Mouse (Mus musculus): ENCODE measurements at regions not wholly inside any gene's neighbourhood (a gene's known extent, or its start where the extent isn't known, plus 50 kb on each side); places are given as distances from the start of the nearest gene placed in this dataset.

- peak; percentile 62 to 84 for DNase-seq
Measured at GRCm38 (mm10) chr10:12083961-12084360, 740.8 kb downstream of the Epm2a start.

- peak; percentile 15 to 47 for DNase-seq
Measured at GRCm38 (mm10) chr10:12092521-12092920, 749.3 kb downstream of the Epm2a start.

- DNase-seq: no peak
Measured at GRCm38 (mm10) chr10:12096678-12097077, 753.5 kb downstream of the Epm2a start.

GRCm38 (mm10) chr10:12107001-12107418, 762.2 kb downstream of the Utrn start:
- DNase-seq: peak in 1 of 2 experiments; percentile 23

GRCm38 (mm10) chr10:12111720-12112119, 757.4 kb downstream of the Utrn start:
- DNase-seq: peak; percentile 57 to 68

GRCm38 (mm10) chr10:12115767-12116166, 753.4 kb downstream of the Utrn start:
- DNase-seq: no peak

- no peak for DNase-seq
Measured at GRCm38 (mm10) chr10:12116662-12117303, 752.4 kb downstream of the Utrn start.

- DNase-seq: no peak
Measured at GRCm38 (mm10) chr10:12124272-12124671, 744.9 kb downstream of the Utrn start.

- DNase-seq: peak; percentile 29 to 61
Measured at GRCm38 (mm10) chr10:12129486-12129885, 739.7 kb downstream of the Utrn start.

GRCm38 (mm10) chr10:12144691-12145090, 724.5 kb downstream of the Utrn start:
- DNase-seq: no peak

- no peak for DNase-seq
Measured at GRCm38 (mm10) chr10:12146942-12147537, 722.1 kb downstream of the Utrn start.

GRCm38 (mm10) chr10:12170243-12170642, 698.9 kb downstream of the Utrn start:
- no peak for DNase-seq

GRCm38 (mm10) chr10:12174200-12174818, 694.9 kb downstream of the Utrn start:
- no peak for DNase-seq

- no peak for DNase-seq
Measured at GRCm38 (mm10) chr10:12175141-12175540, 694.0 kb downstream of the Utrn start.

GRCm38 (mm10) chr10:12177482-12177881, 691.7 kb downstream of the Utrn start:
- DNase-seq: no peak

GRCm38 (mm10) chr10:12180965-12181364, 688.2 kb downstream of the Utrn start:
- no peak for DNase-seq

- DNase-seq: no peak
Measured at GRCm38 (mm10) chr10:12186918-12187639, 682.1 kb downstream of the Utrn start.

GRCm38 (mm10) chr10:12187669-12188342, 681.4 kb downstream of the Utrn start:
- DNase-seq: no peak

- no peak for DNase-seq
Measured at GRCm38 (mm10) chr10:12190435-12190834, 678.7 kb downstream of the Utrn start.

GRCm38 (mm10) chr10:12207301-12207700, 661.9 kb downstream of the Utrn start:
- DNase-seq: no peak

GRCm38 (mm10) chr10:12210181-12210580, 659.0 kb downstream of the Utrn start:
- DNase-seq: no peak

- no peak for DNase-seq
Measured at GRCm38 (mm10) chr10:12218879-12219278, 650.3 kb downstream of the Utrn start.

- no peak for DNase-seq
Measured at GRCm38 (mm10) chr10:12234141-12234540, 635.0 kb downstream of the Utrn start.

Data from cerebellum, postnatal 25 days (tissue).